8 mouse cellular contexts compared by ENCODE assay signal in the genomic region with DNA sequence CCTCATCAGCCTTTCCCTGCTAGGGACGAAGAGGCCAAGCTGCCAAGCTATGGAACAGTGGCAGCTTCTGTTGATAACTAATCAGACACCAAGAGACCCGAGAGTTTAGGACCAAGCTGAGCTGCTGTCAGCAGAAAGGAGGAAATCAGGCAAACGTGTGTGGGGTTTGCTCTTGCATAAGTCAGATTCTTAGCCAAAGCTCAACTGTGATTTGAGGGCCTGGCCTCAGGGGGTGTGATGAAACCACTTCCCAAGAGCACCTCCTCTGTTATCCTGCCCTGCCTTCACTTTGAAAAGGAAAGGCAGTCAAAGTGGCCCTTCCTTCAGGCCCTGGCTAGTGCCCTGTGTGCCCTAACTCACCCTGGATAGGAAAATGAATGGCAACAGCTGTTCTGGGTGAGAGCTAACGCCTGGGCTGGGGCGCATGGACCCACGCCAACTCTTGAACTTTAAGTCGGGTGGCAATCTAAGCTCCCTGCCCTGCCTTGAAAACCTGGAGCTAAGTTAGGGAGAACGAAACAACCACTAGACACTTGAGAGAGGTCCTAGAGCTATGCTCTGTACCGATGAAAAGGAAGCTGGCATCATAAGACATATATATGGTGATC. TPM values are rescaled to one million over a fixed set of nuclear protein-coding genes. Genes with fewer than 3 reads are reported as not detected.
DNase-seq lines count a peak whose midpoint lies in the region; ATAC-seq and TF ChIP-seq lines count a peak whose summit lies in the region.

A gene (minus strand): TSS at position 138 of the 608 bp plus-strand sequence.

- DNase-seq in 3T3-L1 (ENCODE audit: low read depth, low spot score) (peak; percentile 71), ES-E14 (ENCODE audit: low read depth, low spot score) (no peak)
- DNase-seq in left cerebral cortex, postnatal 25 days (ENCODE audit: low spot score in 2 of 2), result no peak
- DNase-seq in ovary, postnatal 10 days (ENCODE audit: low spot score), result no peak
- no peak for DNase-seq in urinary bladder, postnatal 4 days (ENCODE audit: low spot score in 2 of 2)

- no peaks in the 10 kb centered on the region for H3K36me3 ChIP-seq in ES-E14 (ENCODE audit: control insufficient read depth, insufficient read depth, low read length, poor library complexity, severe bottlenecking)
- 0 out of 2 replicates have a peak, but pooled peaks cover 3% of the 10 kb centered on the region for H3K36me3 ChIP-seq in heart, embryonic 14.5 days (ENCODE audit: control insufficient read depth, insufficient read depth, low read length)

- no peak for TF ChIP-seq CTCF in embryonic fibroblast, embryonic 13.5 days (IDR thresholded peaks at IDR 0.05; ENCODE audit: borderline replicate concordance, insufficient read depth, low read length)

- in situ Hi-C loops in ES-E14 (cut with MboI; ENCODE audit: low sequenced_read_pairs in 2 of 2, unreplicated experiment in 2 of 2), result no loop called here

- peak; percentile 2; the same call in 1 of the 2 replicates for ATAC-seq in heart, embryonic 14.5 days (ENCODE audit: insufficient number of reproducible peaks, insufficient read depth, low FRiP score, low read depth)
- peak; percentile 39 for ATAC-seq in megakaryocyte-erythroid progenitor cell, adult 5-6 weeks (replicated peaks; ENCODE audit: low FRiP score, low TSS enrichment, poor library complexity, severe bottlenecking)

- no peaks in the 10 kb centered on the region for H3K9me3 ChIP-seq in ES-E14 (ENCODE audit: control insufficient read depth, insufficient read depth, low read depth, low read length)
- no peaks in the 10 kb centered on the region for H3K9me3 ChIP-seq in heart, embryonic 14.5 days (ENCODE audit: control insufficient read depth, low read length)

- 43% methylated on average over 9 of the region's 9 CpGs for WGBS in heart, embryonic 14.5 days

- H3K9ac ChIP-seq in ES-E14 (ENCODE audit: insufficient read depth, low read depth, low read length, poor library complexity, severe bottlenecking), result peak within 1 kb of the TSS; percentile 92
- H3K9ac ChIP-seq in heart, embryonic 14.5 days (ENCODE audit: low read length), result peak within 1 kb of the TSS; percentile 93

- intact Hi-C loops in left cerebral cortex, postnatal 25 days (cut with DNase I), result no loop called here

- TF ChIP-seq POLR2A in embryonic fibroblast, embryonic 13.5 days (IDR thresholded peaks at IDR 0.05; ENCODE audit: low read depth, low read length), result no peak

- H3K4me3 ChIP-seq in ES-E14 (ENCODE audit: insufficient read depth in 1 of 2, low read depth in 1 of 2, low read length in 2 of 2, poor library complexity in 1 of 2, severe bottlenecking in 1 of 2), result peak within 1 kb of the TSS; percentile 85 to 86
- peak within 1 kb of the TSS; percentile 95 for H3K4me3 ChIP-seq in embryonic fibroblast, embryonic 13.5 days (ENCODE audit: insufficient read depth, low read length)
- peak within 1 kb of the TSS; percentile 85 to 86 for H3K4me3 ChIP-seq in heart, embryonic 14.5 days (ENCODE audit: control insufficient read depth in 1 of 2, insufficient read depth in 1 of 2, low read depth in 1 of 2, low read length in 2 of 2)

- peaks cover 0 to 9% of the 10 kb centered on the region in 2 experiments; a peak in 2 of 4 replicates for H3K4me1 ChIP-seq in ES-E14 (ENCODE audit: control insufficient read depth in 2 of 2, insufficient read depth in 2 of 2, low read length in 2 of 2, poor library complexity in 1 of 2)
- H3K4me1 ChIP-seq in embryonic fibroblast, embryonic 13.5 days (ENCODE audit: control insufficient read depth, insufficient read depth, low read length), result peaks cover 9% of the 10 kb centered on the region
- H3K4me1 ChIP-seq in heart, embryonic 14.5 days (ENCODE audit: control insufficient read depth in 2 of 2, insufficient read depth in 2 of 2, low read length in 2 of 2), result peaks cover 11 to 34% of the 10 kb centered on the region in 2 experiments

- H3K27ac ChIP-seq in ES-E14 (ENCODE audit: insufficient read depth, low read depth, low read length, poor library complexity, severe bottlenecking), result no peak within 1 kb of the TSS
- peak within 1 kb of the TSS; percentile 82 for H3K27ac ChIP-seq in embryonic fibroblast, embryonic 13.5 days (ENCODE audit: insufficient read depth, low read length)
- peak within 1 kb of the TSS; percentile 86 to 93 for H3K27ac ChIP-seq in heart, embryonic 14.5 days (replicated peaks in 1 of 2; ENCODE audit: control insufficient read depth in 1 of 2, insufficient read depth in 1 of 2, low read depth in 2 of 2, low read length in 2 of 2)

- H3K27me3 ChIP-seq in heart, embryonic 14.5 days (ENCODE audit: control insufficient read depth, insufficient read depth, low read length), result no peaks in the 10 kb centered on the region

- H3K4me2 ChIP-seq in heart, embryonic 14.5 days (ENCODE audit: low read length), result peak within 1 kb of the TSS; percentile 68

TF ChIP-seq in ES-E14, 5 proteins besides CTCF, POLR2A, EP300 and RAD21:
- TF ChIP-seq ZC3H11A (IDR thresholded peaks at IDR 0.05; ENCODE audit: borderline replicate concordance, low read depth, low read length) (no peak), CHD2 (IDR thresholded peaks at IDR 0.05; ENCODE audit: low read depth, low read length) (no peak), ZNF384 (IDR thresholded peaks at IDR 0.05; ENCODE audit: low read depth, low read length) (no peak), MAFK (IDR thresholded peaks at IDR 0.05; ENCODE audit: insufficient read depth, low read depth, low read length) (no peak), HCFC1 (IDR thresholded peaks at IDR 0.05; ENCODE audit: borderline replicate concordance, insufficient read depth, low read length) (no peak)

RNA-seq across cellular contexts. Expression of the gene that starts here (rescaled TPM):
- total RNA-seq in ES-E14 (2012; rRNA removed), result 191 and 236 TPM in 2 replicates
- 315 and 331 TPM in 2 replicates for polyA plus RNA-seq in embryonic fibroblast, embryonic 13.5 days (2011; ENCODE audit: insufficient read length, low read depth, missing spikeins)
- 205 and 207 TPM in 2 replicates for polyA plus RNA-seq in heart, embryonic 14.5 days (2014; fragmentation: Nextera tagmentation; extraction: Ambion mirVana)
- 10 to 100 TPM; 43.5 to 46.1 TPM for total RNA-seq in left cerebral cortex, postnatal 25 days (2021)
- 44.9 and 52.1 TPM in 2 replicates for total RNA-seq in megakaryocyte-erythroid progenitor cell, adult 5-6 weeks (2014; fragmentation: Nextera tagmentation)
- 31.5 and 41.2 TPM in 2 replicates for total RNA-seq in megakaryocyte-erythroid progenitor cell, adult 5-6 weeks (2017)
